Mouse (Mus musculus) ES-E14 (cell line): ENCODE measurements around the gene Baz1a.

ENCODE experiments used
- CHD2 ChIP-seq: IDR thresholded peaks from 2 replicates; pipeline ENCODE4 v1.6.1; 2014; ENCODE audit warnings: mild to moderate bottlenecking, low read depth, low read length, inconsistent platforms
- HCFC1 ChIP-seq: IDR thresholded peaks from 2 replicates; pipeline ENCODE4 v1.6.1; 2012; ENCODE audit warnings: low read length, inconsistent platforms, borderline replicate concordance; ENCODE audit not compliant: insufficient read depth
- MAFK ChIP-seq: IDR thresholded peaks from 2 replicates; pipeline ENCODE4 v1.6.1; 2014; ENCODE audit warnings: mild to moderate bottlenecking, low read depth, low read length, inconsistent platforms; ENCODE audit not compliant: insufficient read depth
- ZC3H11A ChIP-seq: IDR thresholded peaks from 2 replicates; pipeline ENCODE4 v1.6.1; 2012; ENCODE audit warnings: low read depth, mild to moderate bottlenecking, inconsistent platforms, low read length, borderline replicate concordance
- ZNF384 ChIP-seq: IDR thresholded peaks from 2 replicates; pipeline ENCODE4 v1.6.1; 2012; ENCODE audit warnings: low read depth, low read length, inconsistent platforms

DNA sequence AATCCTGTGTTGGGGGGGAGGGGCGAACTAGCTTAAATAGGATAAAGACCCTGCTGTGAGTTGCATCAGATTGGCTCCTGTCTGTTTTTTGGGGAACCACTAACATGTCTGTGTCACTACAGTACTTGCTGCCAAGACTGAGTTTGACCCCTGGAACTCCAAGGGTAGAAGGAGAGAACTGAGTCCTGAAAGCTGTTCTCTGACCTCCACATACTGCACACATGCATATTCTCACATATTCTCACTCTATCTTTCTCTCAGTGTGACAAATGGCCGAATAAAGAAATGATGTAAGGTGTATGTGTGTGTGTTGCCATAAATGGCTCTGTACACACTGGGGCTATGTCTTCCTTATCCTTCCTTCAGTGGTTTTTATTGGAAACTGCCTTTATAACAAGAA, 9.1 kb upstream of the Baz1a start:
- no peak for TF ChIP-seq ZC3H11A
- TF ChIP-seq MAFK, result no peak
- TF ChIP-seq HCFC1, result no peak
- no peak for TF ChIP-seq CHD2
- TF ChIP-seq ZNF384, result no peak
